Mouse (Mus musculus) CH12.LX (cell line): ENCODE data around the gene Rnf8.

Experiments used
- CTCF ChIP-seq, 2 experiments: IDR thresholded peaks in 1 of 2; conservative IDR thresholded peaks in 1 of 2; 2 replicates each; pipeline ENCODE4 v1.5.1; 2011 to 2012; ENCODE audit warnings: low read depth in 2 of 2, low read length in 2 of 2, improper control_type of control experiment in 1 of 2, inconsistent platforms in 1 of 2, mild to moderate bottlenecking in 1 of 2, moderate library complexity in 1 of 2
- EP300 ChIP-seq: IDR thresholded peaks from 2 replicates; pipeline ENCODE4 v1.6.1; 2011; ENCODE audit warnings: low read length, improper control_type of control experiment
- GABPA ChIP-seq: IDR thresholded peaks from 2 replicates; pipeline ENCODE4 v1.6.1; 2012; ENCODE audit warnings: low read depth, low read length, improper control_type of control experiment, inconsistent platforms; ENCODE audit not compliant: insufficient replicate concordance
- MAX ChIP-seq: IDR thresholded peaks from 2 replicates; pipeline ENCODE4 v1.6.1; 2011; ENCODE audit warnings: low read length, improper control_type of control experiment
- MXI1 ChIP-seq: IDR thresholded peaks from 2 replicates; pipeline ENCODE4 v1.6.1; 2011; ENCODE audit warnings: mild to moderate bottlenecking, low read depth, low read length, improper control_type of control experiment
- NELFE ChIP-seq: IDR thresholded peaks from 2 replicates; pipeline ENCODE4 v1.6.1; 2011; ENCODE audit warnings: low read depth, low read length, improper control_type of control experiment
- ZC3H11A ChIP-seq: IDR thresholded peaks from 2 replicates; pipeline ENCODE4 v1.6.1; 2012; ENCODE audit warnings: low read depth, mild to moderate bottlenecking, inconsistent platforms, low read length, improper control_type of control experiment

DNA sequence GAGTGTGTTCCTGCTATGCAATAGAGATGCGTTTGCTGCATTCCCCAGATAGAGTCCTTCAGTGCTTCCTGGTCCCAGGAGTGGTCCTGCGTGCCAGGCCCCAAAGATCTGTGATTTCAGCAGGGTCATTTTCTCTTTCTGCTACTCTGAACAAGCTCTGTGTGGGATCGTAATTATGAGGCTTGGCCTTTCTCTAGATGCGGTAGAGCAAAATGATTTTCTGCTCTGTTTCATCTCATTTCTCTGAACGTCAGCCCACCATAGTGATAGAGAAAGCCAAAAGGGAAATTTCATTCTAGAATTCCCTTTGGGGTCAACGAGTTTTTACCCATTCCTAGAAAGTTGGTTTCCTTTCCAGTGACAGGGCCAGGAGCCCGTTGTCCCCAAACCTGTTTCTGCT lies 67.7 kb downstream of the Rnf8 start:
- no peak for TF ChIP-seq NELFE
- TF ChIP-seq CTCF (conservative IDR thresholded peaks at IDR 0.05 in 1 of 2, IDR thresholded peaks at IDR 0.05 in 1 of 2; ENCODE audit: low read depth in 2 of 2, low read length in 2 of 2): no peak
- no peak for TF ChIP-seq MXI1
- no peak for TF ChIP-seq MAX
- no peak for TF ChIP-seq ZC3H11A
- no peak for TF ChIP-seq GABPA
- no peak for TF ChIP-seq EP300
